Mouse (Mus musculus) liver, embryonic 14.5 days (tissue): Measurements from ENCODE around the gene Gm49361. TPM values are rescaled to one million over a fixed set of nuclear protein-coding genes. Genes with fewer than 3 reads are reported as not detected.

Source experiments
- ATAC-seq: fragments of 200-750 bp; cut with Nextera tagmentation; 2 replicates; pipeline ENCODE4 v1.8.0; 2017; ENCODE audit warnings: moderate number of reproducible peaks, mild to moderate bottlenecking, moderate library complexity; ENCODE audit not compliant: insufficient read depth
- DNase-seq, 3 experiments: peaks; one replicate each; pipeline ENCODE4 v3.0.0-alpha.2; 2012 to 2013; ENCODE audit warnings: low read depth in 3 of 3, low spot score in 3 of 3
- H3K27ac ChIP-seq: fragments of 300-500 bp; sonication (generic); 2 replicates; pipeline ENCODE4 v1.5.1; 2014; ENCODE audit warnings: moderate library complexity, mild to moderate bottlenecking, control low read depth, inconsistent platforms
- H3K27me3 ChIP-seq: fragments of 300-500 bp; sonication (generic); 2 replicates; pipeline ENCODE4 v1.6.1; 2014; ENCODE audit warnings: mild to moderate bottlenecking, low read length, moderate library complexity; ENCODE audit not compliant: control insufficient read depth, insufficient read depth
- H3K36me3 ChIP-seq: fragments of 300-500 bp; sonication (generic); replicated peaks from 2 replicates; pipeline ENCODE4 v1.6.1; 2014; ENCODE audit warnings: low read depth; ENCODE audit not compliant: control insufficient read depth, insufficient read depth
- H3K4me1 ChIP-seq, 2 experiments: fragments of 200-500 bp in 1 of 2; fragments of 300-500 bp in 1 of 2; sonication (generic) in 1 of 2; replicated peaks; 2 replicates each; pipeline ENCODE4 v1.6.1; 2012 to 2014; ENCODE audit warnings: antibody characterized with exemption in 1 of 2, inconsistent platforms in 1 of 2, low read length in 1 of 2; ENCODE audit not compliant: control insufficient read depth in 2 of 2, insufficient read depth in 2 of 2
- H3K4me2 ChIP-seq: fragments of 300-500 bp; sonication (generic); 2 replicates; pipeline ENCODE4 v1.6.1; 2014; ENCODE audit warnings: low read depth, mild to moderate bottlenecking, control low read depth, moderate library complexity
- H3K4me3 ChIP-seq, 2 experiments: fragments of 200-500 bp in 1 of 2; fragments of 300-500 bp in 1 of 2; sonication (generic) in 1 of 2; 2 replicates each; pipeline ENCODE4 v1.5.1; 2012 to 2014; ENCODE audit warnings: low read depth in 2 of 2, low read length in 2 of 2, mild to moderate bottlenecking in 2 of 2, control low read depth in 1 of 2, inconsistent platforms in 1 of 2, moderate library complexity in 1 of 2; ENCODE audit not compliant: insufficient read depth in 1 of 2
- H3K9ac ChIP-seq: fragments of 300-500 bp; sonication (generic); replicated peaks from 2 replicates; pipeline ENCODE4 v1.6.1; 2014; ENCODE audit warnings: mild to moderate bottlenecking, control low read depth, moderate library complexity
- H3K9me3 ChIP-seq: fragments of 300-500 bp; sonication (generic); 2 replicates; pipeline ENCODE4 v1.6.1; 2016; ENCODE audit warnings: low read length, mixed read lengths; ENCODE audit not compliant: control insufficient read depth
- CTCF ChIP-seq: IDR thresholded peaks from 2 replicates; pipeline ENCODE4 v1.5.1; 2016; ENCODE audit warnings: antibody characterized with exemption, low read depth, control low read depth
- EP300 ChIP-seq: IDR thresholded peaks from 2 replicates; pipeline ENCODE4 v1.6.1; 2016; ENCODE audit warnings: antibody characterized with exemption, low read depth
- WGBS: fragments of 180-500 bp; shearing (Covaris S2); extraction: QIAGEN DNeasy Blood & Tissue Kit; methylation state at CpG from one replicate; pipeline ENCODE4 v1.1.7; 2014; ENCODE audit not compliant: insufficient replicate concordance; 5-methylcytosine and 5-hydroxymethylcytosine counted together
- polyA plus RNA-seq, 2 experiments: library from polyadenylated mRNA; depleted of rRNA in 1 of 2; stranded (reverse) in 1 of 2; unstranded in 1 of 2; fragments of >200 nt; fragmentation: Nextera tagmentation in 1 of 2; extraction: Ambion mirVana in 1 of 2; gene quantifications; 2 replicates each; pipeline versions ENCODE4 v1.2.1 to v1.2.3; 2012 to 2014

Gm49361 gene
- polyA plus RNA-seq, 2 experiments, result not detected

GRCm38 (mm10) chr14:57772157-57772815 is 26.4 kb upstream of the Gm49361 start:
- no peaks in the 10 kb centered on the region for H3K9me3 ChIP-seq
- H3K4me2 ChIP-seq, result no peak overlapping the region
- H3K4me1 ChIP-seq, result no peaks in the 10 kb centered on the region; a peak in 1 of 4 replicates
- H3K4me3 ChIP-seq, result no peak overlapping the region
- ATAC-seq (no peak), DNase-seq (no peak)
- no peak overlapping the region for H3K27ac ChIP-seq
- 38% methylated on average over 6 of the region's 6 CpGs for WGBS
- H3K36me3 ChIP-seq, result no peaks in the 10 kb centered on the region
- no peak overlapping the region for H3K9ac ChIP-seq
- no peaks in the 10 kb centered on the region for H3K27me3 ChIP-seq
- no peak for TF ChIP-seq CTCF
- no peak for TF ChIP-seq EP300

GRCm38 (mm10) chr14:57769102-57769501 is 23.2 kb upstream of the Gm49361 start:
- ATAC-seq (no peak), DNase-seq (no peak)
- TF ChIP-seq EP300 (no peak), CTCF (no peak)
- no peaks in the 10 kb centered on the region for H3K27me3 ChIP-seq
- H3K9ac ChIP-seq, result no peak overlapping the region
- no peak overlapping the region for H3K27ac ChIP-seq
- H3K36me3 ChIP-seq, result no peaks in the 10 kb centered on the region
- no peaks in the 10 kb centered on the region; a peak in 1 of 4 replicates for H3K4me1 ChIP-seq
- no peak overlapping the region for H3K4me2 ChIP-seq
- H3K9me3 ChIP-seq, result no peaks in the 10 kb centered on the region
- H3K4me3 ChIP-seq, result no peak overlapping the region
- 63% methylated on average over 5 of the region's 5 CpGs for WGBS

- no peak for DNase-seq
- no peak for ATAC-seq
- peaks cover 13 to 15% of the 10 kb centered on the region in 2 experiments for H3K4me1 ChIP-seq
- H3K9me3 ChIP-seq, result no peaks in the 10 kb centered on the region
- no peak overlapping the region for H3K9ac ChIP-seq
- H3K27me3 ChIP-seq, result no peaks in the 10 kb centered on the region
- no peak overlapping the region for H3K4me3 ChIP-seq
- no peak for TF ChIP-seq EP300
- no peak for TF ChIP-seq CTCF
- WGBS, result 67% methylated on average over 10 of the region's 10 CpGs
- H3K36me3 ChIP-seq, result no peaks in the 10 kb centered on the region
- no peak overlapping the region for H3K27ac ChIP-seq
- no peak overlapping the region for H3K4me2 ChIP-seq
Observed at GRCm38 (mm10) chr14:57760447-57761412, 14.8 kb upstream of the Gm49361 start.

GRCm38 (mm10) chr14:57758237-57758636 is 12.3 kb upstream of the Gm49361 start, which contains the start of gene Lats2:
Lats2 (minus strand) TSS chr14:57758388.
- Histone ChIP-seq H3K27me3 (no peaks in the 10 kb centered on the region), H3K4me2 (no peak within 1 kb of the TSS), H3K4me3 (no peak within 1 kb of the TSS), H3K4me1 (peaks cover 33 to 36% of the 10 kb centered on the region in 2 experiments), H3K36me3 (no peaks in the 10 kb centered on the region), H3K9ac (no peak within 1 kb of the TSS), H3K27ac (no peak within 1 kb of the TSS), H3K9me3 (no peaks in the 10 kb centered on the region)
- DNase-seq, result no peak
- TF ChIP-seq EP300 (no peak), CTCF (no peak)
- no peak for ATAC-seq
- WGBS, result 83% methylated on average over 4 of the region's 4 CpGs

- Histone ChIP-seq H3K36me3 (no peaks in the 10 kb centered on the region), H3K27me3 (no peaks in the 10 kb centered on the region), H3K9ac (0 out of 2 replicates have a peak overlapping the region, but pooled peaks have one; percentile 7), H3K4me1 (peaks cover 51 to 57% of the 10 kb centered on the region in 2 experiments), H3K4me2 (no peak overlapping the region), H3K27ac (no peak overlapping the region), H3K9me3 (no peaks in the 10 kb centered on the region), H3K4me3 (no peak overlapping the region)
- no peak for ATAC-seq
- no peak for DNase-seq
- TF ChIP-seq EP300 (no peak), CTCF (no peak)
- 73% methylated on average over 4 of the region's 4 CpGs for WGBS
Observed at GRCm38 (mm10) chr14:57756094-57756493, 10.2 kb upstream of the Gm49361 start.
